Mouse (Mus musculus): ENCODE results near the gene Nsa2. TPM values are rescaled to one million over a fixed set of nuclear protein-coding genes. Genes with fewer than 3 reads are reported as not detected.
"Not testable (repeated sequence)": the region's sequence is repeated elsewhere in the genome, so short reads cannot be mapped to it uniquely, and the experiment has no call there.

The Nsa2 gene
- 369 and 425 TPM in 2 replicates for total RNA-seq (2017)

DNA sequence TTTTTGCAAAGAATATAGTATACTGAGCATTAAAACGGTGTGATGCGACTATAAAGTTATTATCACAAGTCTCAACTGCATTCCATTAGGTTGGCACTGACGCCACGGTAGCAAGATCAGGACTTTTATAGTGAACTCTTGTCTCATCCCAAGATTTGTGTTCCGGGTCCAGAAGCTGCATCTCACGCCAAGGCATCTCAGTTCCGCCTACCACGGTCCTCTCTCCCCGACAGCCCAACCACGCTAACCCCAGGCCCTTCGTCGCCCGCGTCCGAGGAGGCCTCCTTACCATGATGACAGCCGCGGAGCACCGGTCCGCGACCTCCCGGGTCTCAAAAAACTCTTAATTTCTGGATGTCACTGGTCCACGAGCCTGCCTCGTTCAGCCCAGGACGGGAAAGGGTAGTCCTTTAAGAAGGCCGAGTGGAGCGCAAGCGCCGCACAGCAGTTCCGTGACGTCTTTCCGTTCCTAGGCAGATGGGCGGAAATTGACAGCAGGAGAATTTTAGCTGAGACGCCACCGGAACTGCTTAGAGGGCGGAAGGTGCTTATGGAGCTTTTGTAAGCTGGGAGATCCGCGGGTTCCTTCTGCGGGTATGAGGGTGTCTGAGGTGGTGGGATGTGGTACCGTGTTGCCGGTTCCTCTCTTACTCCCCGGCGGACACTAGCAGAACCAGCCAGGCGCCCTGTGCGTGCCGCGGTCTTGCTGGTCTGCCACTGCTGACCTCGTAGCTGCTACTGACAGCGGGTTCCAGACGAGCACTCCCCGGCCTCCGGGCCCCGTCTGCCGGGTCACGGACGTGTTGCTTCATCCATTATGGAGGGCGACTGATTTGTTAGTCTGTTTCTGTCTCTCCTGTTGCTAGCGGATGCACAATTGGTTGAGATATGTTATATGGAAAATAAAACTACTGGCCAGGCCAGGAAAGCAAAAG is at the start of gene Nsa2, which contains the start of gene Gfm2:
Nsa2 (minus strand) TSS at position 472 of the 935 bp plus-strand sequence.
Gfm2 (plus strand) TSS at position 472 of the 935 bp plus-strand sequence.
- peak; percentile 99 for ATAC-seq (replicated peaks; ENCODE audit: low read depth, poor library complexity, severe bottlenecking)

DNA sequence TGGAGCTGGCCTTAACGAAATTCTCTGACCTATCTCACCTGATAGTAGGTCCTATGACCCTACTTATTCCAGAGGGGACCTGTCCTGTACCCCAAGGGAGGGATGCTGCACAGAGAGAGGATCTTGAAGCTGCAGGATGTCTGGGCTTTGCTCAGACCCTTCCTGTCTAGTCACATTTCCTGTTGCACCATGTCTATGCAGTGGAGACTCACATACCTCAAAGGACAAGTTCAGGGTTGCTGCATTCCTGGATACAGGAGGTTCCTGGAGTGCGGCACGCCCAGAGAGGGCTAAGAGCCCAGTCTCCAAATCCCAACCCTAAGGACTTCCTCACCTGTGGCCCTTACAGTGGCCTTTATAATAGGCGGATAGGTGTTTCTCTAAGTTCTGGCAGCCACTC is 48.6 kb upstream of the Nsa2 start:
- ATAC-seq (replicated peaks; ENCODE audit: low read depth, poor library complexity, severe bottlenecking), result no peak

DNA sequence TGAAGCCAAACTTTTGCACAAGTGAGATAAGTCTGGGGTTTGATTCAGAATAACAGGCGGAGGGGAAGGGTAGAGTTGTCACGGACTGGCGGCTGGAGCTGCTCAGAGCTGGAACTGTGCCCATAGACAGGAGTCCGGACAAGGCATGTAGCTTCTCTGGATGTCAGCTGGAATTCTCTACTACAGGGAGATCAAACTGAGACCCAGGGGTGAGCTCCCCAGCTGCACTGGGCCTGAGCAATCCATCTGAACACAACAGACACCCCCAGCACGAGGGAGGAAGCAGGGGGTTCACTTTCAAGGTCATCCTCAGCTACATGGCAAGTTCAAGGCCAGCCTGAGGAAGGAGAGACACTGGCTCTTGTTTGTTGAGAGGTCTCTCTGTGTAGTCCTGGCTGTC is 46.9 kb upstream of the Nsa2 start:
- ATAC-seq (replicated peaks; ENCODE audit: low read depth, poor library complexity, severe bottlenecking), result no peak

DNA sequence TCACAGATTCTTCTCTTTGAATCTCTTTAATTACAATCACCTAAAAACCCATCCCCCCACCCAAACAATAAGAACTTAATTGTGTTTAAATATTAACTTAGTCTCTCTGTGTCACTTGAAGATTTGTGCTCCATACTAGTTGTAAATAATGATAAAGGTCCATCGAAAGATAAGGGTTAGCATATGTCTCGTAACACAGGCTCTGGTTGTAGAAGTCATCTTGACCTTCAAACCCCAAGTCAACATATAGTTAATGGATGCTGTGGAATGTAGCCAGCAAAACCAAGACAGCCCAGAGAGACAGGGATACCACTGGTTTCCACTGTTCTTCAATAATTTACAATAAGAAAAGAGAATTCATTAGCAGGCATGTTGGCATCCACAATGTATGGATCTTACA is 46.4 kb upstream of the Nsa2 start:
- ATAC-seq (replicated peaks; ENCODE audit: low read depth, poor library complexity, severe bottlenecking), result no peak

DNA sequence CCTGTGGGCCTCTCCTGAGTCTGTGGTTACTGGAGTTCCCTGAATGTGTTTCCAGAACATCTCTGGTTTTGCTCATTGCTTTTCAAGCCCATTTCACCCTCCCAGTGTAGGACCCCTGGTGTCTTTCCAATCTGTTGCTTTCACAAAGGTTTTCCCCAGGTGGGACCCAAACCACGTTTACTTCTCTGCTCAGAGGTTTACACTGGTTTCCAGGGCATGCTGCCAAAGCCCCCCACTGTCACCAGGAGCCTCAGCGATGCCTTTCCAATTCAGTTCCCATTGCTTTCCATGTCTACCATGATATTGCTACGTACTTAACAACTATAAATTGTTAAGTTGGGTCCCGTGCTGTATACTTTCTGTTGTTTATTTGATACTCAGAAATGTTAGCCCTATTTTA is 45.1 kb upstream of the Nsa2 start:
- ATAC-seq (replicated peaks; ENCODE audit: low read depth, poor library complexity, severe bottlenecking), result no peak

DNA sequence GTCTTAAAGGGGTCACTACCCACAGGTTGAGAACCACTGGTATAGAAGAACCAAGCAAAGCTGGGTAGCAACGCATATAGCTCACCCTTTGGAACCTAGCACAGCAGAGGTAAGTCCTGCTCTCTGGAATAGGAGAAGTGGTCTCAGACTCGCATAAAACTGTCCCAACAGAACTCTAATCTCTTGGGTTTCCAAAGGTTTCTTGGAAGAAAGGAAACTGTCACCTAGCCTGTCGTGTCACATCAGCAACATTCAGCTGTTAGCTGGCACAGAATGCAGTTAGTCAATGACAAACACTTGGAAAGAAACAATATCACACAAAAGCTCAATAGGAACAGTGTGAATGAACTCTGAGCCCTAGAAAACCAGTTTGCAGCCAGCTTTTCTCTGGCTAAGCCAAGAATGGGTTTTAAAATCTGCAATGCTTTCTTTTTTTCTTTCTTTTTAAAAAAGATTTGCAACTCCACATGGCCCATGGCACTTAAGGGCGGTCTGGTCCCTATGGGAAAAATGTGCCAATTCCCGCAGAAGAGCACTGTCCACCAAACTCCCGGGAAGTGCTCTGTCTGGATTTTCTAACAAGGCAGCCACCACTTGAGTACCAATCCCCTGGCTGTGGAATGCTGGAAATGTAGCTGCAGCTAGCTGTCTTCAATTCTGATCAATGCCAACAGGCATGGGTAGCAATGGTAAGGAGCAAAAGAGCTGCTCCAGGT is 42.5 kb upstream of the Nsa2 start:
- no peak for ATAC-seq (replicated peaks; ENCODE audit: low read depth, poor library complexity, severe bottlenecking)

DNA sequence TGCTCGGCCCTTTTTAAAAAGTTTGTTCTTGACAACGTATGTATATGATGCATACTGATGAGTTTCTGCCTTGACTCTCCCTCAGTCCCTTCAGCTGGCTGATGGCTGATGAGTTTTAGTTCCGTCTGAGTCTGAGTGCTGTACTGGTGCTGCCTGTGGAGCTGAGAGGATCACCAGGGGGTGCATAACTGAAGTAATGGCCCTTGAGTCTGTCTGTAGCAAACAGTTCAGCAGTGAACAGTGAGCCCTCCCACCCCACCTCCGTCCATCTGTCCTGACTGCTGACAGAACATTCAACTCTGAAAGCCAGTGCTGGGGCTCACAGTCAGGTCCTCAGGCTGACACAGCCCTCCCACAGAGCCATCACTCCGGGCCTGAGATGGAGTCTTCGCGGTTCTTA is 41.2 kb upstream of the Nsa2 start:
- no peak for ATAC-seq (replicated peaks; ENCODE audit: low read depth, poor library complexity, severe bottlenecking)

DNA sequence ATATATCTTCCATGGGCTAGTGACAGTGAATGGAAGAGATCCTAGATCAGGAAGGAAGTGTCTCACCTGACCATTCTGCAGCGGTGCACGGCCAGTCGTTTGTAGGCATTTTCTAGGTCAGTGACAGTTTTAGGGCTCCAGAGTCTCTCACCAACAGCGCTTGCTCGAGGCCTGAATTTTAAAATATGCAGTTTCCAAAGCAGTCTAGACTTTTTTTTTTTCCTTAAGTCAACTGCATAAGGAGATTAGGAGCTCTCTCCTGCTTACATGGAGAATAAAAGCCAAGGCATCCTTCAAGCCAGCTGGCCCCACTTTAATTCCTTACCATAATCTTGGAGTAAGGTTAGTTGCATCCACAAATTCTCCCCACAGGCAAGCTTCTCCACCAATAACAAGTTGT is 39.0 kb upstream of the Nsa2 start:
- no peak for ATAC-seq (replicated peaks; ENCODE audit: low read depth, poor library complexity, severe bottlenecking)

DNA sequence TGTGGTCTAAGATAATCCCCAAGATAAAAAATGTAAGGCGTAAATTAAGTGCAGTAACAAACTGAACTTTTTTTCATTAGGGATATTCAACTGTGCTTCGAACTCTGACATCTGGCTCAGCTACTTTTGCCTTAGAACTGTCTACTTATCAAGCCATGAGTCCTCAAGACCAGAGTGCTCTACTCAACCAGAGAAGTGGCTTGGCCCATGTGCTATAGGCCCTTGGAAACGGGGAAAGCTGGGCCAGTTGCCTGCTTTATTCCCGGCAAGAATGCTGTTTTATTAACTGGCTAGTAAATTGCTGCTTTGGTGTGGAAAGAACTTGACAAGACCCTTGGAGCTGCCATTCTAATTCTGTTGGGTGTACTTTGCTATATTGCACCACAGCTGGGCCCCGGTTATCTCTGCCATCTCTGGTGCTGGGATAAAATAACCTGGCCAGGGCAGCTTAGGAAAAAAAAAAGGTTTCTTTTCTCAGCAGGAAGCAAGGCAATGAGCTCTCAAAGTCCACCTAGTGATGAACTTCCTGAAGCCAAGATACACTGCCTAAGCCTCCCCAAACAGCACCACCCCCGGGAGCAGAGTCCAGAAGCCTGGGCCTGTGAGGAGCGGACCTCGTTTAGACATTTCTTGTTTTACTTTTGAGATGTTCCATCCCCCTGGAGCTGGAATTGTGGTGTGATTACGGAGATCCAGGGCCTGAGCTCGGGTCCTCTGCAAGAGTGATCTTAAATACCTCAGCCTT is 38.0 kb upstream of the Nsa2 start:
- no peak for ATAC-seq (replicated peaks; ENCODE audit: low read depth, poor library complexity, severe bottlenecking)

DNA sequence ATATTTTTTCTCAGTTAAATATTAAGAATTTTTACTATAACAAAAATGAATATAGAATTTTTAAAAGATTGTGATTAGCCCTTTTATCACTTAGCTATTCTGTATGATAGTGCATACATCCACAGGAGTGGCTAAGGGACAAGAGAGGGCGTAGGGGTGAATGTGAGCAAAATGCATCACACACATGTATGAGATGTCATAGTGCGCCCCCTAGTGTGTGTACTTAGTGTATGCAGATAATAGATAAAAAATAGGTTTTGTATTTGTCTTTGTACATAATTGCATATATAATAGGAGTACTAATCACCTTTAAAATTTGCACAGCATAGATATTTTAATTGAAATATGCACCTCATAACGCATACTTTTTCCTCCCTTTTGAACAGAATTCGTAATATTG is 8.1 kb upstream of the Nsa2 start:
- ATAC-seq (replicated peaks; ENCODE audit: low read depth, poor library complexity, severe bottlenecking), result peak; percentile 87

DNA sequence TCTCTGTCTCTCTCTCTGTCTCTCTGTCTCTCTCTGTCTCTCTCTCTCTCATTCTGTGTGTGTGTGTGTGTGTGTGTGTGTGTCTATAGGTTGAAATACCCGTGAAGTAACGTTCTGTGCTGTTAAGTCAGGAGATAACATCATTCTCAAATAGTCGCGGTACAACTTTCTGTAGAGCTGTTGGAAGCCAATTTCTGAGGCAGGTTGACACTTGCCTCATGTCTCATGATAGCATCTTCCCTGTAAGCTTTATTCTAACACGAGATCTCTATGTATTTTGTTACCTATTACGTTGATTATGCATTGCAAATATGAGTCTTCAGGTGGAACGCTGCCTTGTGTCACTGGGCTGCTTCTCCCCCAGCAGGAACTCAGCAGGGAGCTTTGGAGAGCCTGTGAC is 4.6 kb upstream of the Nsa2 start:
- ATAC-seq (replicated peaks; ENCODE audit: low read depth, poor library complexity, severe bottlenecking), result no peak

DNA sequence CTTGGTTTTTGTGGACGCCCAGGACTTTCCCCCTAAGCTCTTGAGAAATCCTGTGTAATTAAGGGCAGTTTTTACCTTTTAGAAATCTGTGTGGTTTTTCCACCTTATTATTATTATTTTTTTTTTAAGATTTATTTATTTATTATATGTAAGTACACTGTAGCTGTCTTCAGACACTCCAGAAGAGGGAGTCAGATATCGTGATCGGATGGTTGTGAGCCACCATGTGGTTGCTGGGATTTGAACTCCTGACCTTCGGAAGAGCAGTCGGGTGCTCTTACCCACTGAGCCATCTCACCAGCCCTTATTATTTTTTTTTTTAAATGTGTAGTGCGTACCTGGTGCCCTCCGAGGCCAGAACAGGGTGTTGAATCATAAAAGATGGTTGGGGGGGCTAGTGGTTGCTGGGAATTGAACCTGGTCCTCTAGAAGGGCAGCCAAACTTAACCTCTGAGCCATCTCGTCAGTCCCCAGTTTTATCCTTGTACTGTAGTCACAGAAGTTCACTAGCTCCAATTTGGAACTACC is 731 bp upstream of the Nsa2 start:
- not testable (repeated sequence) for ATAC-seq (replicated peaks; ENCODE audit: low read depth, poor library complexity, severe bottlenecking)

DNA sequence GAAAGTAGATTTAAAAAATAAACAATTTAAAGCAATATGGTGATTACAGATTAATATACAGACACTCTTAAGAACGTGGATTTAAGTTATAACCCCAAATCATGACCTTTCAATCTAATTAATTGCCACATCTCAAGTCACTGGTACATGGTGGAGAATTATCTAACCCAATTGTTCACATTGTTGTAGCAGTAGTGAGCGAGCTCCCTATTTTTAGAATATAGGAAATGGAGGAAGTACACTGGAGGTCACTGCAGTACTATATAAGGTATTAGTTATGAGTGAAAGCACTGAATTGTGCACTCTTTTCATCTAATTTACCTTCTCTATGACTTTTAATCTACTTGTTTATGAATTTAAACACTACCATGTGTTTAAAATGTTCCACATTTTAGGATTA is 7.3 kb downstream of the Nsa2 start:
- ATAC-seq (replicated peaks; ENCODE audit: low read depth, poor library complexity, severe bottlenecking), result not testable (repeated sequence)

DNA sequence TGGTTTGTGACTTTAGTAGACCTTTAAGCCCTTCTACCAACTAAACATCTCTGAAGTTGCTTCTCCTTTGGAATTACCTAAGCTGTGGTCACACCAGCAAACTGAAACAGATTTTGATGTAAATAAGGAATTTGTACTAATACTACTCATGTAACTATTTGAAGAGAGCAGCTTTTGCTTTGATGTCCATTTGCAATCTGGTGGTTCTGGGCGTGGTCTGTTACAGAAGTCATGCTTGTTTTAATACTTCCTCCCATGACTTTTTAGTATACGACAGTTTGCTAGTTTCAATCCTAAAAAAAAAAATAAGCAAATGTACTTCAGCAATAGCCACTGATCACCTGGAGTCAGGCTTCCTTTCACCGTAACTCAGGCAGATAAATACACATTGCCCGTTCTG is 8.1 kb downstream of the Nsa2 start:
- ATAC-seq (replicated peaks; ENCODE audit: low read depth, poor library complexity, severe bottlenecking), result not testable (repeated sequence)

DNA sequence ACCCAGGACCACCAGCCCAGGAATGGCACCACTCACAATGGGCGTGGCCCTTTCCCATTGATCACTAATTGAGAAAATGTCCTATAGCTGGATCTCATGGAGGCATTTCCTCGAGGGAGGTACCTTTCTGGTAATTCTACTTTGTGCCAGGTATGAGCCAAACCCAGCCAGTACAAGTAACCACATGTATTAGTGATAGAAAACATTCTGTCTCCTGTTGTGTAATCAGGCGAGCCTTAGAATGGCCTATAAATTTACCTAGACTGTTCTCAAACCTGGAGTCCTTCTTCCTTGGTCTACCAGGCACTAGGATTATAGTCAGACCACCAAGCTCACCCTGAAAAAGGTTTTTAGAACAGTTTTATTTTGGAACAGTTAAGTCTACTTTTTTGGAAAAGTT is 16.4 kb downstream of the Nsa2 start:
- ATAC-seq (replicated peaks; ENCODE audit: low read depth, poor library complexity, severe bottlenecking), result no peak

DNA sequence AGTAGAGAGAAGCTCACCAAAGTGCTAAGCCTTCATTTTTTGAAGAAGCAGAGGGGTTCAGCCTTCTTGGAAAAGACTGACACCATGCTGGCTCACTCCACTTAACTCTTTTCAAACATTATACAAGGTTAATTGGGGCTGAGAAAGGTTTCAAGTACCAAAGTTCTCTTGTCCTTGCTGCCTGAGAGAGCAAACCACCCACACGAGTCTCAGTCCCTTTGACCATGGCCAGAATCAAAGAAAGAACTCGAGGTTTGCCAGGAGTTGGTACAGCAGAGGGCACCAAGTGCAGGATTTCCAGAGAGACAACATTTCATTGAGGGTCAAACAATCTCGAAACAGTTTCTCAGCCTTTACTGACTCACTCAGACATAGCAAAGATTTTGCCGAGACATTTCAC is 28.7 kb downstream of the Nsa2 start:
- ATAC-seq (replicated peaks; ENCODE audit: low read depth, poor library complexity, severe bottlenecking), result no peak

DNA sequence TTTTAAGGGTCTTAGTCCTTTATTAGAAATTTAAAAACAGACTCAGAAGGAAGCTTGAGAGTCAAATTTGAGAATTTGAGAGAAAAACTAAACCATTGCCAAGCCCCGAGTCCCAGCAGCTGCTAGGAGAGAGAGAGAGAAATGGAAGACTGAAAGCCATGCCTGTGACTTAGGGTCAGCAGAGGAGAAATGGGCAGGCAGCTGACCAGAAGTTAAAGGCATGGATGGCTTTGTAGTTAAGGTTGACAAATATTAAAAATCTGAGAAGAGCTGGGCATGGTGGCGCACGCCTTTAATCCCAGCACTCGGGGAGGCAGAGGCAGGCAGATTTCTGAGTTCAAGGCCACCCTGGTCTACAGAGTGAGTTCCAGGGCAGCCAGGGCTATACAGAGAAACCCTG is 30.0 kb downstream of the Nsa2 start:
- ATAC-seq (replicated peaks; ENCODE audit: low read depth, poor library complexity, severe bottlenecking), result not testable (repeated sequence)

DNA sequence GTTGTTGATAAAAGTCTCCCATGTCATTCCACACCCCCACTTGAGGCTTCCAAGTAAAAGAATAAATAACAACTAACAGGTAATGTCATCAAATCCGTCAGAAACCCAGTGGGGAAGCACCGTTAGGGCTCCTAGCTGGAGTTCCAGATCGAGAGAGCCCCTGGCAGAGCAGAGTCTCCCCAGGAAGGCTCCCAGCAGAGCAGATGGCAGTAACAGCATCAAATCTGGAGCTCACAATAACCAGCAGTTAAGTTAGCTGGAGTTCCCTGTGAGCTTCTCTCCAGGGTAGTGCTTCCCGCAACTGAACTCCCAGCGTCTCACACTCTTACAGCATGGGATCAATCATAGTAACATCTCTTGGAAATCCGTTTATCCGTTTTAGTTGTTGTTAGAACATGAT is 32.7 kb downstream of the Nsa2 start:
- no peak for ATAC-seq (replicated peaks; ENCODE audit: low read depth, poor library complexity, severe bottlenecking)

DNA sequence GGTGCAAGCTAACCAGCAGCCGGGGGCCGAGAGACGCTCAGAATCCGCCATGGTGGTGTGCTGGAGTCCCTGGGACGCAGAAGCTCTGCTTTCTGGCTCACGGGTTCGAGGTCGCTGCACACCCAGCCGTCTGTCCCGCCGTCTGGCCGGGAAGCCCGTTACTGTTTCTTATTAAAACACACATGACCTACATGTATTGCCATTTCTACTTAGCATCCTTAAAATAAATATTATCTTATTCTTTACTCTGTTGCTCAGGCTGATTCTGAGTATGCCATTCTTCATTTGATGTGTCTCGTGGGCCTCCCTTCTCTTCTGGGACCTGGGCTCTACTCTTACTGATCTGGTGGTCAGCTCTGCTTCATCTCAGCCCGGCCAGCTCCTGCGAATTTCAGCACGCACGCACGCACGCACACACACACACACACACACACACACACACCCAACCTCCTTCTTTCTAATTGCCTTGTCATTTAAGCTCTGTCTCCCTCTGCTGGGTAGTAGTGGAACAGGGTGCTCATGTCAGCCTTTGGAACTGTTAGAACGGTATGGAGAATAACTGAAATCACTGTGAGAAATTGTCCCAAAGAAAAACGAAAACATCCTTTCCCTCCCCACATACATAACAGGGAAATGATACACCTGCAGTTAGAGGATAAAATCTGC is 38.4 kb downstream of the Nsa2 start, which contains the start of gene Gm6169:
Gm6169 (minus strand) TSS at position 51 of the 666 bp plus-strand sequence.
- ATAC-seq (replicated peaks; ENCODE audit: low read depth, poor library complexity, severe bottlenecking), result peak; percentile 83

DNA sequence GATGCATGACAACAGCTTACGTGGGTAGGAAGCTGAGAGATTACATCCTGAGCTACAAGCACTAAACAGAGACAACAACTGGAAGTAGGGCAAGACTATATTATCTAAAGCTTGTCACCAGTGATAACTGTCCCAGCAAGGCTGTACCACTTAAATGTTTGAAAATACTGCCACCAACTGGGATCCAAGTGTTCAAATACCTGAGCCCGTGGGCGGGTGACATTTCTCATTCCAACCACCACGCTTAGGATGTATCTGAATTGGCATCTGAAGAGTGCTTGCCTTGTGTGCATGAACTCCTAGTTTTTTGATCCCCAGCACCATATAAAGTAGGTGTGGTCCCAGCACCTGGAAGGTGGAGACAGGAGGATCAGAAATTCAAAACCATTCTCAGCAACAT is 42.0 kb downstream of the Nsa2 start:
- no peak for ATAC-seq (replicated peaks; ENCODE audit: low read depth, poor library complexity, severe bottlenecking)
